Mouse (Mus musculus): ENCODE results near the gene Cmbl. TPM values are rescaled to one million over a fixed set of nuclear protein-coding genes. Genes with fewer than 3 reads are reported as not detected.

Cmbl gene
- polyA plus RNA-seq, 1 experiment = 9.2 TPM

GRCm38 (mm10) chr15:31550381-31550780 is 14.8 kb upstream of the Cmbl start:
- TF ChIP-seq CTCF (IDR thresholded peaks at IDR 0.05; ENCODE audit: borderline replicate concordance, control insufficient read depth, extremely low read depth, insufficient read depth, low read length, poor library complexity) = no peak
- no peak for TF ChIP-seq POLR2A (IDR thresholded peaks at IDR 0.05; ENCODE audit: control insufficient read depth, extremely low read depth, insufficient read depth, low read length, poor library complexity)
- no peaks in the 10 kb centered on the region for H3K4me1 ChIP-seq (replicated peaks; ENCODE audit: control insufficient read depth, insufficient read depth, low read length)
- H3K27ac ChIP-seq (ENCODE audit: control insufficient read depth, insufficient read depth, low read length) = no peak overlapping the region
- H3K36me3 ChIP-seq (ENCODE audit: control insufficient read depth, insufficient read depth, low read length) = no peaks in the 10 kb centered on the region
- no peak overlapping the region for H3K4me3 ChIP-seq (ENCODE audit: control insufficient read depth, insufficient read depth, low read length)
- no peak for DNase-seq
- no peaks in the 10 kb centered on the region for H3K27me3 ChIP-seq (ENCODE audit: control insufficient read depth, insufficient read depth, low read length)
- WGBS = 90% methylated on average over 4 of the region's 4 CpGs

- H3K27ac ChIP-seq (ENCODE audit: control insufficient read depth, insufficient read depth, low read length) = no peak overlapping the region
- TF ChIP-seq CTCF (IDR thresholded peaks at IDR 0.05; ENCODE audit: borderline replicate concordance, control insufficient read depth, extremely low read depth, insufficient read depth, low read length, poor library complexity) = no peak
- TF ChIP-seq POLR2A (IDR thresholded peaks at IDR 0.05; ENCODE audit: control insufficient read depth, extremely low read depth, insufficient read depth, low read length, poor library complexity) = no peak
- WGBS = 83% methylated on average over 2 of the region's 2 CpGs
- no peak for DNase-seq
- H3K4me1 ChIP-seq (replicated peaks; ENCODE audit: control insufficient read depth, insufficient read depth, low read length) = no peaks in the 10 kb centered on the region
- H3K27me3 ChIP-seq (ENCODE audit: control insufficient read depth, insufficient read depth, low read length) = no peaks in the 10 kb centered on the region
- no peak overlapping the region for H3K4me3 ChIP-seq (ENCODE audit: control insufficient read depth, insufficient read depth, low read length)
- H3K36me3 ChIP-seq (ENCODE audit: control insufficient read depth, insufficient read depth, low read length) = no peaks in the 10 kb centered on the region
Observed at GRCm38 (mm10) chr15:31554855-31555254, 10.3 kb upstream of the Cmbl start.

DNA sequence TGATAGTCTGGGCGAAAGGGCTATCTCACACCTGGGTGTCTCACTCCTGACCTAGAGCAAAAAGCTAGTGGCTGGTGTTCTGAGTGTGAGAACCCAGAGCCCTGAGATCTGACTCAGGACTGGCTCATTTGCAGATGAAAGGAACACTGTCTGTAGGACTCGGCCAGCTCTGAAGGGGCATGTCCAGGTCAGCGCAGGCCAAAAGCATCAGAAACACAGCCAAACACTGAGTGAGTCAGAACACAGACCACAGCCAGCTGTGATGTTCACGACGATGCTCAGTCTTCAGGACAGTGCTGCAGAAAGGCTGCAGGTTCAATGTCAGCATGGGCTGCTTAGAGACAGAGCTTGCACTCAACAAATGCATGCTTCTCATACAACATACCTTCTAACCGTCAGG is 3.8 kb upstream of the Cmbl start:
- no peak for DNase-seq
- H3K4me1 ChIP-seq (replicated peaks; ENCODE audit: control insufficient read depth, insufficient read depth, low read length) = no peaks in the 10 kb centered on the region; the same call in 1 of the 2 replicates
- H3K36me3 ChIP-seq (ENCODE audit: control insufficient read depth, insufficient read depth, low read length) = no peaks in the 10 kb centered on the region
- no peak overlapping the region for H3K4me3 ChIP-seq (ENCODE audit: control insufficient read depth, insufficient read depth, low read length)
- no peaks in the 10 kb centered on the region for H3K27me3 ChIP-seq (ENCODE audit: control insufficient read depth, insufficient read depth, low read length)
- no peak for TF ChIP-seq CTCF (IDR thresholded peaks at IDR 0.05; ENCODE audit: borderline replicate concordance, control insufficient read depth, extremely low read depth, insufficient read depth, low read length, poor library complexity)
- no peak for TF ChIP-seq POLR2A (IDR thresholded peaks at IDR 0.05; ENCODE audit: control insufficient read depth, extremely low read depth, insufficient read depth, low read length, poor library complexity)
- WGBS = 96% methylated on average over 6 of the region's 6 CpGs
- no peak overlapping the region for H3K27ac ChIP-seq (ENCODE audit: control insufficient read depth, insufficient read depth, low read length)

DNA sequence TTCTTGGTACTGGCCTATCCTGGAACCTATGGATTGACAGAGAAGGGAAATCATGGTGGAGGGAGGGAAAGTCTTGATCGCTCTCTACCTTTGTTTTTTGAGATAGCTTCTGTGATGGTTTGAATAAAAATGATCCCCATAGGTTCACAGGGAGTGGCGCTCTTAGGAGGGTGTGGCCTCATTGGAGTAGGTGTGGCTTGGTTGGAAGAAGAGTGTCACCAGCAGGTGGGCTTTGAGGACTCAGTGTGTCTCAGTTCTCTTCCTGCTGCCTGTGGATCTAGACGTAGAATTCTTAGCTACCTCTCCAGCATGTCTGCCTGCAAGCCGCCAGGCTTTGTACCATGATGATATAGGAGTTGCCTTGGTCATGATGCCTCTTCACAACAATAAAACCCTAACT is 3.2 kb upstream of the Cmbl start:
- WGBS = 95% methylated on average over 4 of the region's 4 CpGs
- H3K4me3 ChIP-seq (ENCODE audit: control insufficient read depth, insufficient read depth, low read length) = no peak overlapping the region
- no peaks in the 10 kb centered on the region; the same call in 1 of the 2 replicates for H3K4me1 ChIP-seq (replicated peaks; ENCODE audit: control insufficient read depth, insufficient read depth, low read length)
- H3K27me3 ChIP-seq (ENCODE audit: control insufficient read depth, insufficient read depth, low read length) = no peaks in the 10 kb centered on the region
- no peaks in the 10 kb centered on the region for H3K36me3 ChIP-seq (ENCODE audit: control insufficient read depth, insufficient read depth, low read length)
- no peak for DNase-seq
- TF ChIP-seq POLR2A (IDR thresholded peaks at IDR 0.05; ENCODE audit: control insufficient read depth, extremely low read depth, insufficient read depth, low read length, poor library complexity) (no peak), CTCF (IDR thresholded peaks at IDR 0.05; ENCODE audit: borderline replicate concordance, control insufficient read depth, extremely low read depth, insufficient read depth, low read length, poor library complexity) (no peak)
- no peak overlapping the region for H3K27ac ChIP-seq (ENCODE audit: control insufficient read depth, insufficient read depth, low read length)

- H3K27ac ChIP-seq (ENCODE audit: control insufficient read depth, insufficient read depth, low read length) = no peak overlapping the region
Observed at GRCm38 (mm10) chr15:31562847-31563246, 2.3 kb upstream of the Cmbl start.

DNA sequence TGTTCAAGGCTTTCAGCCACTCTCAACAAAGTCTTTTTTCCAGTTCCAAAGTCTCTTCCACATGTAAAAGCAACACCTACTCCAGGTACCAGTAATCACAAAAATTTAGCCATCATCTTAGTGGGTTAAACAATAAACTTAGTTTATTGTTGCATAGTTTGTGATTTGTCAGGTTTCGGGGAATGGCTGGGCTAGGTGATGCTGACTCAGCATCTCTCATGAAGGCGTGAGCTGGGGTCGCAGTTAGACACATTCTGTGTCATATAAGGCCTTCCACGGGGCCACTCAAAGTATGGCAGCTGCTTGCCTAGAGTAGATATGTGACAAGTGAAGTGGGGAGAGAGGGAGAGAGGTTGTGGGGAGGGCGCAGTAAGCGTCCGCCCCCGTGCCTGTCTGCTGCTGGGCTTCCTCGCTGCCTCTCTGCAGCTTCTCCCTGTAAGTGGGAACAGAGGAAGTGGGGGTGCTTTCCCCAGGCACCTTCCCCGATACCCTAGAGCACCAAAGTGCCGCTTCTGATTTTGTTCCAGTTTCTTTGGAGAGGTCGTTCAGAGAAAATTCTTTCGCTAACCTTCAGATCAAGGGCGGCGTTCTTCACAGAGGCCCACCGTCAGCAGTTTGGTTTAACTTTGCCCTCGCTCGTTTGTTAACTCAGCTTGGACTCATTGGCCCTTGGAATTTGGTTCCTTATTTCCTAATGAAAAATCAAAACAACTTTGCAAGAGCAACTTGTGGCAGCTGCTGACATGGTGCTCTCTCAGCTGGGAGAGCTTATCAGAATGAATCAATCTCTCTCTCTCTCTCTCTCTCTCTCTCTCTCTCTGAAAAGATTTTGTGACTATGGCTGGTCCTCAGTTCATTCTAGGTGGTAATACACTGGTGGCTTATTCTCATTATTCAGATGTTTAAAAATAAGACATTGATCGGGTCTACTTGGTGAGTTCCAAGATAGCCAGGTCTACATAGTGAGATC is 1.3 kb upstream of the Cmbl start:
- TF ChIP-seq CTCF (IDR thresholded peaks at IDR 0.05; ENCODE audit: borderline replicate concordance, control insufficient read depth, extremely low read depth, insufficient read depth, low read length, poor library complexity) = no peak
- no peak for TF ChIP-seq POLR2A (IDR thresholded peaks at IDR 0.05; ENCODE audit: control insufficient read depth, extremely low read depth, insufficient read depth, low read length, poor library complexity)
- no peaks in the 10 kb centered on the region for H3K27me3 ChIP-seq (ENCODE audit: control insufficient read depth, insufficient read depth, low read length)
- no peaks in the 10 kb centered on the region; the same call in 1 of the 2 replicates for H3K4me1 ChIP-seq (replicated peaks; ENCODE audit: control insufficient read depth, insufficient read depth, low read length)
- H3K27ac ChIP-seq (ENCODE audit: control insufficient read depth, insufficient read depth, low read length) = no peak overlapping the region
- no peak for DNase-seq
- WGBS = 61% methylated on average over 19 of the region's 19 CpGs
- H3K4me3 ChIP-seq (ENCODE audit: control insufficient read depth, insufficient read depth, low read length) = no peak overlapping the region
- H3K36me3 ChIP-seq (ENCODE audit: control insufficient read depth, insufficient read depth, low read length) = no peaks in the 10 kb centered on the region

More at GRCm38 (mm10) chr15:31562847-31563246, 2.3 kb upstream of the Cmbl start:
- Histone ChIP-seq H3K4me3 (ENCODE audit: control insufficient read depth, insufficient read depth, low read length) (no peak overlapping the region), H3K4me1 (replicated peaks; ENCODE audit: control insufficient read depth, insufficient read depth, low read length) (no peaks in the 10 kb centered on the region; the same call in 1 of the 2 replicates), H3K27me3 (ENCODE audit: control insufficient read depth, insufficient read depth, low read length) (no peaks in the 10 kb centered on the region), H3K36me3 (ENCODE audit: control insufficient read depth, insufficient read depth, low read length) (no peaks in the 10 kb centered on the region)
- 89% methylated on average over 8 of the region's 8 CpGs for WGBS
- no peak for DNase-seq
- no peak for TF ChIP-seq CTCF (IDR thresholded peaks at IDR 0.05; ENCODE audit: borderline replicate concordance, control insufficient read depth, extremely low read depth, insufficient read depth, low read length, poor library complexity)
- TF ChIP-seq POLR2A (IDR thresholded peaks at IDR 0.05; ENCODE audit: control insufficient read depth, extremely low read depth, insufficient read depth, low read length, poor library complexity) = no peak

All from thymus, adult 2 months (tissue).